Mouse (Mus musculus): ENCODE measurements at regions not wholly inside any gene's neighbourhood (a gene's known extent, or its start where the extent isn't known, plus 50 kb on each side); places are given as distances from the start of the nearest gene placed in this dataset.
"Not testable (repeated sequence)": the region's sequence is repeated elsewhere in the genome, so short reads cannot be mapped to it uniquely, and the experiment has no call there.

DNA sequence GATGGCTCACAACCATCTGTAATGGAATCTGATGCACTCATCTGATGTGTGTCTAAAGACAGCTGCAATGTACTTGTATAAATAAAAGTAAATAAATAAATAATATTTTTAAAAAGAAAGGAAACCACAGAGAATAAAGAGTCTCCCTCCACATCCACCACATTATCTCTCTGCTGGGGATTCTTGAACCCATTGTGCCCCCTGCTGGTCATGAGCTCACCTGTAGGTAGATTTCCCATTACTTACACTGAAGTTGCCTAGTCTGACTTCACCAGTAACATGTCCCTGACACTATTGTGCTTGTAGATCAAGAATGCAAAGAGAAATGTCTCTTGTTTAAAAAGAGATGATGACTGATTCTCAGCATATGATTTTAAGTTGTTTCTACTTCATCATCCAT lies 726.9 kb upstream of the Zfp386 start:
- DNase-seq, result peak; percentile 53 to 60

GRCm38 (mm10) chr12:115328439-115328838 lies 719.1 kb upstream of the Zfp386 start:
- DNase-seq, result no peak

DNA sequence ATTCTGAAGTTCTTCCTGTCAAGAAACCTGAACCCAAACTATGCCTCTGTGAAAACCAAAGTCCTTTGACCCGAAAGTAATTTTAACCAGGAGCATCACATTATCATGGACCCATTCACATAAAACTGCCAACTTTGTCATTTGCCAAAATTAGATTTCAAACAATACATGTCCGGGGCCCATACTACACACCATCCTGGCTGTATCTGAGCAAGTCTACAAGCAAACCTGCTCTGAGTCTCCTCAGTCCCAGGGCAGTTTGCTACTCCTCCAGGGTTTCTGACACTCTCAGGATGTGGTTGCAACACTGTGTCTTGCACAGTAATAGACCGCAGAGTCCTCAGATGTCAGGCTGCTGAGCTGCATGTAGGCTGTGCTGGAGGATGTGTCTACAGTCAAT lies 712.8 kb upstream of the Zfp386 start:
- not testable (repeated sequence) for DNase-seq

DNA sequence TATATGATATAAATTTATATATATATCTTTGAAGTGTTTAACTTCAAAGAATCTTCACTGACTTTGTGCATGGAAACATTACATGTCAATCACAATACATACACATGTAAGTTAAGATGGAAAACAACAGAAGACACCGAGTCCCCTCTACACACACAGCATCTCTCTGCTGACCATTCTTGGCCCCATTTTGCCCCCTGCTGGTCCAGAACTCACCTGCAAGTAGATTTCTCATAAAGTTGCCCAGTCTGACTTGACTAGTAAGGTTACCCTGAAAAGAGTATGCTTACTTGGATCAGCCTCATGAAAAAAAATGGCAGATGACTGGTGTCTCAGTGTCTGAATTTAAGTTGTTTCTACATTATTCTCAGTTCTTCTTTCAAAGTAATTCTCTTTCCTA lies 710.9 kb upstream of the Zfp386 start:
- peak; percentile 6 to 8 for DNase-seq

DNA sequence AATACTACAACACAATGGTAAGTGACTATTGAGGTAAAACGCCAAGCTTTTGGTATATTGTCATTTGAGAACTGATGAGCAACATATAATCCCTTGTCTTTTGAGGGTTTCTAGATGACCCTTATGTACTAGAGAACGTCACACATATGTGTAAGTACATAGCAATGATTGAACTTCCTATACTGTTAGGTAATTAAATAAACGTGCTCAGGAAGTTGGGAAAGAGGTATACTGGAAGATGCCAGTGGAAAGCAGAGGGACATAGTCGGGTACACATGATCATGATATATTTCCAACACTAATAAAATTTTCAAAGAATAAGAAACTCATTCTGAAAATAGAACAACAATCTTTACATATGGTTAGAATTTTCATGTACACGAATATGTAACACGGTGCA lies 701.4 kb upstream of the Zfp386 start:
- not testable (repeated sequence) for DNase-seq

DNA sequence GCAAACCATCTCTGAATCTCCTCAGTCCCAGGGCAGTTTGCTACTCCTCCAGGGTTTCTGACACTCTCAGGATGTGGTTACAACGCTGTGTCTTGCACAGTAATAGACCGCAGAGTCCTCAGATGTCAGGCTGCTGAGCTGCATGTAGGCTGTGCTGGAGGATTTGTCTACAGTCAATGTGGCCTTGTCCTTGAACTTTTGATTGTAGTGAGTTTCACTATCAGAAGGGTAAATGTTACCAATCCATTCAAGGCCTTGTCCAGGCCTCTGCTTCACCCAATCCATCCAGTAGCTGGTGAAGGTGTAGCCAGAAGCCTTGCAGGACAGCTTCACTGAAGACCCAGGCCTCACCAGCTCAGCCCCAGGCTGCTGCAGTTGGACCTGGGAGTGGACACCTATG lies 688.5 kb upstream of the Zfp386 start:
- DNase-seq, result not testable (repeated sequence)

- DNase-seq, result not testable (repeated sequence)
Observed at GRCm38 (mm10) chr12:115365628-115366027, 681.9 kb upstream of the Zfp386 start.

DNA sequence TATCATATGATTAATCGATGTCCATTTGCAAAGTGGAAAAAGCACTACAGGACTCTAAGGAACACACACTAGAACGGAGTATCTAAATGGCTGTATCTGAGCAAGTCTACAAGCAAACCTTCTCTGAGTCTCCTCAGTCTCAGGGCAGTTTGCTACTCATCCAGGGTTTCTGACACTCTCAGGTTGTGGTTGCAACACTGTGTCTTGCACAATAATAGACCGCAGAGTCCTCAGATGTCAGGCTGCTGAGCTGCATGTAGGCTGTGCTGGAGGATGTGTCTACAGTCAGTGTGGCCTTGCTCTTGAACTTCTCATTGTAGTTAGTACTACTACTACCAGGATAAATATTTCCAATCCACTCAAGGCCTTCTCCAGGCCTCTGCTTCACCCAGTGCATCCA lies 675.7 kb upstream of the Zfp386 start:
- not testable (repeated sequence) for DNase-seq

DNA sequence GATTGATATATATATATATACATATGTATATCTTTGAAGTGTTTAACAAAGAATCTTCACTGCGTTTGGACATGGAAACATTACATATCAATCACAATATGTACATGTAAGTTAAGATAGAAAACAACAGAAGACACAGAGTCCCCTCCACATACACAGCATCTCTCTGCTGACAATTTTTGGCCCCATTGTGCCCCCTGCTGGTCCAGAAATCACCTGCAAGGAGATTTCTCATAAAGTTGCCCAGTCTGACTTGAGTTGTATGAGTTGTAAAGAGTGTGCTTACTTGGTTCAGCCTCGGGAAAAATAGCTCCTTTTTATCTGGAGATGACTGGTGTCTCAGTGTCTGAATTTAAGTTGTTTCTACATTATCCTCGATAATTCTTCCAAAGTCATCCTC lies 674.5 kb upstream of the Zfp386 start:
- DNase-seq, result peak; percentile 28 to 30

GRCm38 (mm10) chr12:115386479-115386878 lies 661.0 kb upstream of the Zfp386 start:
- not testable (repeated sequence) for DNase-seq

- DNase-seq, result no peak
Observed at GRCm38 (mm10) chr12:115404116-115404515, 643.4 kb upstream of the Zfp386 start.

DNA sequence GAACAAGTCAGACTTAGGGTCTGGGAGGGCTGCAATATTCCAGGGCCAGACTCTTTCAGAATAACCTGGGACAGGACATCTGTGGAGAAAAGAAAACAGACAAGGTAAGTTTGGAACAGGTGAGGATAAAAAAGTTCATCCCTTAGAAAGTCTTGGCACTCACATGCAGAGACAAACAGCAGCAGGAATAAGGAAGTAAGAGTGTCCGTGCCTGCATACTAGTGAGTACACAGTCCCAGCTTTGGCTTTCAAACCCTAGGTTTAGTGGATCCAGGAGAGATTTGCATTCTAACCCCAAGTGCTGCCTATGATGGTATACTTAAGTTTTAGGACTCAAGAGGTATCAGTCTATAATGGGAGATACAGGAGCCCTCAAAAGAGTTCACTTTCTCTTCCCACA lies 642.9 kb upstream of the Zfp386 start:
- peak in 1 of 2 experiments; percentile 5 for DNase-seq

DNA sequence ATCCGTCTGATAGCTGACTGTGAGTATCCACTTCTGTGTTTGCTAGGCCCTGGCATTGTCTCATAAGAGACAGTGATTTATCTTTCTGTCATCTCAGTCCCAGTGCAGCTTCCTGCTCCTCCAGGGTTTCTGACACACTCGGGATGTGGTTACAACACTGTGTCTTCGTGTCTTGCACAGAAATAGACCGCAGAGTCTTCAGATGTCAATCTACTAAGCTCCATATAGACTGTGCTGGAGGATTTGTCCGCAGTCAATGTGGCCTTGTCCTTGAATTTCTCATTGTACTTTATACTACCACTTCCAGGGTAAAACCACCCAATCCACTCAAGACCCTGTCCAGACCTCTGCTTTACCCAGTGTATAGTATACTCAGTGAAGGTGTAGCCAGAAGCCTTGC lies 601.3 kb upstream of the Zfp386 start:
- DNase-seq, result not testable (repeated sequence)

- peak; percentile 38 to 46 for DNase-seq
Observed at GRCm38 (mm10) chr12:115452626-115453025, 594.9 kb upstream of the Zfp386 start.

- not testable (repeated sequence) for DNase-seq
Observed at GRCm38 (mm10) chr12:115464777-115465176, 582.7 kb upstream of the Zfp386 start.

DNA sequence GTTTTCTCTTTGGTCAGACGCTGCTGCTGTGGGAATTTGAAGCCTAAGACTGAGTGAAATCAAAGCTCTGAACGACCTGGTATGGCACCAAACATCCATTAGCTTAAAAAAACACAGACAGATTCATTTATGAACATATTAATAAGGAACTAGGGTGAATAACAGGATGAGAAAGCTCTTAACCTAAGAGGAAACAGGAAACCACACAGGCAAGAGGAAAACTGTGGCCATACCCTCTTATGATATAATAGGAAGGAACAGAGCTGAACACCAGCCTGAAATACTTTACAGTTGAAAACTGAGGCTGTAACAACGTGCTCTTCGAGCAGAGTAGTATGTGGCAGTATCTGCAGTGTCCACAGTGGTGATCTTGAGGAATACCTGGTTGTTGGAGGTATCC lies 579.5 kb upstream of the Zfp386 start:
- DNase-seq, result not testable (repeated sequence)

DNA sequence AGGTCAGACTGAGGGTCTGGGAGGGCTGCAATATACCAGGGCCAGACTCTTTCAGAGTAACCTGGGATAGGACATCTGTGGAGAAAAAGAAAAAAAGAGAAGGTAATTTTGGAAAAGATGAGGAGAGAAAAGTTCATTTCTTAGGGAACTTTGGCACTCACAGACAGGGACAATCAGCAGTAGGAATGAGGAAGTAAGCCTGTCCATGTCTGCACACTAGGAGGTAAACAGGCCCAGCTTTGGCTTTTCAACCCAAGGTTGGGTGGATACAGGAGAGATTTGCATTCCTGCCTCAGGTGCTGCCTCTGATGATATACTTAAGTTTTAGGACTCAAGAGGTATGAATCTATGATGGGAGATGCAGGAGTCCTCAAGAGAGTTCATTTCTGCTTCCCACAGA lies 579.0 kb upstream of the Zfp386 start:
- not testable (repeated sequence) for DNase-seq

DNA sequence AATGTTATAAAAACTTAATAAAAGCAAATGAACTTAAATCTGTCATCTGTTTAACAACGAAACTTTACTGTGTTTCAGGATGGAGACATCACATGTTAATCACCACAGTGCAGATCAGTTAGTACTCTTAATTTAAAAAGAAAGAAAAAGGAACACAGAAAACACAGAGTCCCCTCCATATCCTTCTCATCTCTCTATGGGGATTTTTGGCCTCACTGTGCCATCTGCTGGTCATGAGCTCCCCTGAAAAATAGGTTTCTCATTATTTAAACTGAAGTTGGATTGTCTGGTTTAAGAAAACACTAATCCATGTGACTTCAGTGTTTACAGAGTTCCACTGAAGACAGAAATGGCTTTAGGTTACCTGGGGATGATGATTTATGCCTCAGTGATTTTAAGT lies 548.7 kb upstream of the Zfp386 start:
- no peak for DNase-seq

- not testable (repeated sequence) for DNase-seq
Observed at GRCm38 (mm10) chr12:115507285-115507684, 540.2 kb upstream of the Zfp386 start.

DNA sequence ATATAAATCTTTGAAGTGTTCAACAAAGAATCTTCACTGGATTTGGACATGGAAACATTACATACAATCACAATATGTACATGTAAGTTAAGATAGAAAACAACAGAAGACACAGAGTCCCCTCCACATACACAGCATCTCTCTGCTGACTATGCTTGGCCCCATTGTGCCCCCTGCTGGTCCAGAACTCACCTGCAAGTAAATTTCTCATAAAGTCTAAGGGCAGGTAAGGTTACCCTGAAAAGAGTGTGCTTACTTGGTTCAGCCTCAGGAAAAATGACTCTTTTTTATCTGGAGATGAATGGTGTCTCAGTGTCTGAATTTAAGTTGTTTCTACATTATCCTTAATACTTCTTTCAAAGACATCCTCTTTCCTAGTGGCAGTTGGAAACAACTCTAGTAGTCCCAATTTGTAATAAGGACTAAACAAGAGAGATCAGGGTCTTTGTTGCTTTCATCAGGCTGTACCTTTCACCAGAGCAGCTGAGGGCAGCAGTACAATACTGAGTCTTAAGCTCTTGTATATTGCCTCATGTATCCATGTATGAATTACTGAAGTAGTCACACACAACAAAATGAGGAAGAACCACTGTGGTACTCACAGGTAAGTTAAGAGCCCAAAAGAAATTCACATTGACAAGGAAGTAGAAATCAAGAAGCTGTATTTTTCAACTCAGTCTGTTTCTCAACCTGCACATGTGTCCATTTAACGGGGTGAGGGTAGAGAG lies 538.7 kb upstream of the Zfp386 start:
- peak; percentile 19 to 21 for DNase-seq

DNA sequence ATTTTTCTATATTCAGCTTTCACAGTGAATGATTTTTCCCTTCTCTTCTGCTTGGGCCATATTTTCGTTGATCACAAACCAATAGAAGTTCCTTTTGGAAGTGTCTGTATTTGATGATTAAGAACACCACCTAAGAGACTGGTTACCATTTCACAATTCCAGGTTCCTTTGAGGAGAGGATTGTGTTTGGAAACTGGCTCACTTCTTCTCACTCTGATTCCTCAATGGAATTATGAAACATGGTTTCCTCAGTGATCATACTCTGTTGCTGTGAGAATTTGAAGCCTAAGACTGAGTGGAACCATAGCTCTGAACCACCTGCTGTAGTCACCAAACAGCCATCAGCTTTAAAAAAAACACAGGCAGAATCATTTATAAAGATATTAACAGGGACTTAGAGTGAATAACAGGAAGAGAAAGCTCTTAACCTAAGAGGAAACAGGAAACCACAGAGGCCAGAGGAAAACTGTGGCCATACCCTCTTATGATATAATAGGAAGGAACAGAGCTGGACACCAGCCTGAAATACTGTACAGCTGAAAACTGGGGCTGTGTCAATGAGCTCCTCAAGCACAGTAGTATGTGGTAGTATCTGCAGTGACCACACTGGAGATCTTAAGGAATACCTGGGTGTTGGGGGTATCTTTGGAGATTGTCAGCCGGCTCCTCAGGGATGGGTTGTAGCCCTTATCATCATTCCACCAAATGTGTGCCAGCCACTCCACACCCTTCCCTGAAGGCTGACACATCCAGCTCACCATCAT lies 528.6 kb upstream of the Zfp386 start:
- DNase-seq, result not testable (repeated sequence)

DNA sequence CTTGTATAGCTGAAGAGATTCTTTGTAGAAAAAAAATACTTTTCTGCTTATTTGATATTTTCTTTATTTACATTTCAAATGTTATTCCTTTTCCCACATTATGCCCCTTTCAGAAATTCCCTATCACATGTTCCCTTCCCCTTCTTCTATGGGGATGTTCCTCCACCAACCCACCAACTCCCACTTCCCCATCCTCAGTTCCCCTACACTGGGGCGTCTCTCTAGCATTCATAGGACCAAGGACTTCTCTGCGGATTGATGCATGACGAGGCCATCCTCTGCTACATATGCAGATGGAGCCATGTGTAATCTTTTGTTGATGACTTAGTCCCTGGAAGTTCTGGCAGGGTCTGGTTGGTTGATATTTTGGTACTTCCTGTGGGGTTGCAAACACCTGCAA lies 520.5 kb upstream of the Zfp386 start:
- DNase-seq, result peak in 1 of 2 experiments; percentile 9

GRCm38 (mm10) chr12:115542482-115542881 lies 505.0 kb upstream of the Zfp386 start:
- no peak for DNase-seq

DNA sequence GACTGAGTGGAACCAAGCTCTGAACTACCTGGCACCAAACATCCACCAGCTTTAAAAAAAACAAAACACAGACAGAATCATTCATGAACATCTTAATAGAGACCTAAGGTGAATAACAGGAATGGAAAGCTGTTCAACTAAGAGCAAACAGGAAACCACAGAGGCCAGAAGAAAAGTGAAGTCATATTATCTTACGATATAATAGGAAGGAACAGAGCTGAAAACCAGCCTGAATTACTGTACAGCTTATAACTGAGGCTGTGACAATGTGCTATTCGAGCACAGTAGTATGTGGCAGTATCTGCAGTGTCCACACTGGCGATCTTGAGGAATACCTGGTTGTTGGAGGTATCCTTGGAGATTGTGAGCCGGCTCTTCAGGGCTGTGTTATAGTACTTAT lies 480.6 kb upstream of the Zfp386 start:
- not testable (repeated sequence) for DNase-seq
